Comparison of ENCODE assay signal across 24 mouse cellular contexts in the genomic region with DNA sequence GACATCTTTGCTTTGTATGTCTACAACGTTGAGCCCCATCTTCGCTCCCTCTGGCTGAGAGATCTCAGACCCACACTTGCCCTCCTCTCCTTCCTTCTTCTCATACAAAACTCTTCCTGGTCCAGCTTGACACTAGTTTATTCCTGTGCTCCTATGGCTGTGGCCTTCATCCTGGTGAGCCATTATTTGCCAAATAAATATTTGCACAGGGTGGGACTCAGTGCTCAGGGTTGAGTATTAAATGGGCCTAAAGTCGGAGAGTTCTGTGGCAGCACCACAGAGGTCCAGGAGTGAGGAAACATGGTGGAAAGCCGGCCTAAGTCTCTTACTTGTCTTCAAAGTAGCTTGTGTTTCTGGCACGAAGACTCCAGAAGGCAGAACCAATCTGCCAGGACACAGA. TPM values are rescaled to one million over a fixed set of nuclear protein-coding genes. Genes with fewer than 3 reads are reported as not detected.
DNase-seq lines count a peak whose midpoint lies in the region; ATAC-seq and TF ChIP-seq lines count a peak whose summit lies in the region.
"Had no signal": no experiment of that assay in that cellular context is flagged by ENCODE, and none has a peak within 500 bp of the region (broad histone marks: within the 10 kb centered on the region; RNA-seq: fewer than 3 reads in every experiment).

No protein-coding gene starts in this region.

- WGBS in liver, embryonic 12.5 days (ENCODE audit: insufficient replicate concordance) = 59% methylated on average over 5 of the region's 5 CpGs
- WGBS in liver, embryonic 11.5 days = 66% methylated on average over 5 of the region's 5 CpGs
- WGBS in intestine, postnatal 0 days = 55% methylated on average over 5 of the region's 5 CpGs
- 65% methylated on average over 5 of the region's 5 CpGs for WGBS in liver, postnatal 0 days (ENCODE audit: insufficient replicate concordance)
- WGBS in stomach, postnatal 0 days = 41% methylated on average over 5 of the region's 5 CpGs

- H3K4me2 ChIP-seq in liver, embryonic 12.5 days = no peak overlapping the region
- no peak overlapping the region for H3K4me2 ChIP-seq in liver, embryonic 11.5 days
- no peak overlapping the region for H3K4me2 ChIP-seq in intestine, postnatal 0 days (replicated peaks; ENCODE audit: low read depth)
- H3K4me2 ChIP-seq in liver, postnatal 0 days (ENCODE audit: low read depth, low read length) = no peak overlapping the region
- H3K4me2 ChIP-seq in stomach, postnatal 0 days (replicated peaks; ENCODE audit: low read depth) = no peak overlapping the region
- H3K4me2 ChIP-seq: embryonic facial prominence, embryonic 13.5 days; forebrain, embryonic 12.5 days; heart, embryonic 11.5 days; heart, embryonic 15.5 days had no signal

- no peak overlapping the region for H3K4me3 ChIP-seq in liver, embryonic 12.5 days
- no peak overlapping the region for H3K4me3 ChIP-seq in liver, embryonic 11.5 days (ENCODE audit: low read depth, low read length)
- H3K4me3 ChIP-seq in intestine, postnatal 0 days (ENCODE audit: low read depth, low read length) = no peak overlapping the region
- H3K4me3 ChIP-seq in liver, postnatal 0 days (ENCODE audit: low read depth, low read length) = no peak overlapping the region
- no peak overlapping the region for H3K4me3 ChIP-seq in stomach, postnatal 0 days (ENCODE audit: low read depth, low read length)
- H3K4me3 ChIP-seq: embryonic facial prominence, embryonic 13.5 days; forebrain, embryonic 12.5 days; heart, adult 2 months; heart, embryonic 15.5 days; hindbrain, embryonic 10.5 days had no signal

- no peak overlapping the region for H3K9ac ChIP-seq in liver, embryonic 12.5 days
- no peak overlapping the region for H3K9ac ChIP-seq in liver, embryonic 11.5 days (ENCODE audit: low read depth, low read length)
- H3K9ac ChIP-seq in intestine, postnatal 0 days (ENCODE audit: low read depth, low read length) = no peak overlapping the region
- no peak overlapping the region for H3K9ac ChIP-seq in liver, postnatal 0 days (replicated peaks)
- H3K9ac ChIP-seq in stomach, postnatal 0 days (ENCODE audit: low read length) = no peak overlapping the region
- H3K9ac ChIP-seq: embryonic facial prominence, embryonic 13.5 days; forebrain, embryonic 12.5 days; heart, embryonic 15.5 days had no signal

- 0 out of 2 replicates have a peak overlapping the region, but pooled peaks have one; percentile 38 for H3K27ac ChIP-seq in liver, embryonic 12.5 days
- no peak overlapping the region; the same call in 1 of the 2 replicates for H3K27ac ChIP-seq in liver, embryonic 11.5 days (ENCODE audit: low read depth, low read length)
- H3K27ac ChIP-seq in intestine, postnatal 0 days (ENCODE audit: low read depth, low read length) = no peak overlapping the region
- H3K27ac ChIP-seq in liver, postnatal 0 days (ENCODE audit: low read depth) = peak overlapping the region; percentile 58
- H3K27ac ChIP-seq in stomach, postnatal 0 days (replicated peaks) = peak overlapping the region; percentile 76
- H3K27ac ChIP-seq: embryonic facial prominence, embryonic 13.5 days; forebrain, embryonic 12.5 days; heart, adult 2 months; heart, embryonic 15.5 days; hindbrain, embryonic 10.5 days had no signal

- DNase-seq in liver, embryonic 11.5 days (ENCODE audit: low spot score) = no peak
- DNase-seq in liver, postnatal 0 days = no peak
- DNase-seq in stomach, postnatal 0 days (ENCODE audit: low spot score) = peak; percentile 55
- no peak for DNase-seq in heart, postnatal 10 days
- no peak for DNase-seq in cerebellum, postnatal 14 days
- DNase-seq in layer of hippocampus, postnatal 36 days = no peak
- DNase-seq: adrenal gland, postnatal 10 days; cerebellum, adult 11-12 months; cerebellum, adult 9-10 months; cerebellum, postnatal 36 days; gastrocnemius, postnatal 14 days; heart, adult 2 months had no signal

- intact Hi-C loops in heart, postnatal 10 days (cut with DNase I) = no loop called here

- no peaks in the 10 kb centered on the region for H3K9me3 ChIP-seq in liver, embryonic 12.5 days (replicated peaks)
- H3K9me3 ChIP-seq in liver, embryonic 11.5 days (ENCODE audit: control insufficient read depth, low read length) = no peaks in the 10 kb centered on the region
- H3K9me3 ChIP-seq in intestine, postnatal 0 days (ENCODE audit: control insufficient read depth) = no peaks in the 10 kb centered on the region
- no peaks in the 10 kb centered on the region for H3K9me3 ChIP-seq in liver, postnatal 0 days (ENCODE audit: low read length)
- no peaks in the 10 kb centered on the region for H3K9me3 ChIP-seq in stomach, postnatal 0 days (ENCODE audit: control insufficient read depth, low read length)
- H3K9me3 ChIP-seq: embryonic facial prominence, embryonic 13.5 days; forebrain, embryonic 12.5 days; heart, embryonic 15.5 days; hindbrain, embryonic 10.5 days had no signal

- no peak for TF ChIP-seq EP300 in liver, postnatal 0 days (IDR thresholded peaks at IDR 0.05; ENCODE audit: low read depth)
- TF ChIP-seq EP300 in stomach, postnatal 0 days (optimal IDR thresholded peaks at IDR 0.05) = no peak

- peak; percentile 47; the same call in 1 of the 2 replicates for ATAC-seq in liver, embryonic 12.5 days
- ATAC-seq in liver, embryonic 11.5 days (replicated peaks; ENCODE audit: low FRiP score) = no peak
- ATAC-seq in intestine, postnatal 0 days = peak; percentile 49; the same call in 1 of the 2 replicates
- ATAC-seq in liver, postnatal 0 days = peak; percentile 72
- ATAC-seq in stomach, postnatal 0 days (ENCODE audit: low FRiP score, low TSS enrichment) = peak; percentile 92
- ATAC-seq: forebrain, embryonic 16.5 days had no signal

- no peak for TF ChIP-seq CTCF in intestine, postnatal 0 days (IDR thresholded peaks at IDR 0.05; ENCODE audit: low read depth)
- TF ChIP-seq CTCF in liver, postnatal 0 days (IDR thresholded peaks at IDR 0.05; ENCODE audit: low read depth) = no peak
- TF ChIP-seq CTCF in stomach, postnatal 0 days (IDR thresholded peaks at IDR 0.05; ENCODE audit: low read depth) = no peak

- peaks cover 26% of the 10 kb centered on the region for H3K4me1 ChIP-seq in liver, embryonic 12.5 days
- no peaks in the 10 kb centered on the region for H3K4me1 ChIP-seq in liver, embryonic 11.5 days (replicated peaks; ENCODE audit: control insufficient read depth, insufficient read depth, low read length)
- H3K4me1 ChIP-seq in intestine, postnatal 0 days (replicated peaks; ENCODE audit: control insufficient read depth, insufficient read depth, low read length) = no peaks in the 10 kb centered on the region
- peaks cover 15% of the 10 kb centered on the region for H3K4me1 ChIP-seq in liver, postnatal 0 days (ENCODE audit: insufficient read depth)
- no peaks in the 10 kb centered on the region for H3K4me1 ChIP-seq in stomach, postnatal 0 days (replicated peaks; ENCODE audit: control insufficient read depth, insufficient read depth)
- H3K4me1 ChIP-seq: embryonic facial prominence, embryonic 13.5 days; forebrain, embryonic 12.5 days; heart, embryonic 15.5 days had no signal

- H3K36me3 ChIP-seq in liver, embryonic 12.5 days = no peaks in the 10 kb centered on the region
- H3K36me3 ChIP-seq in liver, embryonic 11.5 days (ENCODE audit: control insufficient read depth, insufficient read depth, low read length) = no peaks in the 10 kb centered on the region
- H3K36me3 ChIP-seq in intestine, postnatal 0 days (ENCODE audit: control insufficient read depth, insufficient read depth) = no peaks in the 10 kb centered on the region
- no peaks in the 10 kb centered on the region for H3K36me3 ChIP-seq in liver, postnatal 0 days (replicated peaks; ENCODE audit: insufficient read depth, low read length)
- H3K36me3 ChIP-seq in stomach, postnatal 0 days (ENCODE audit: control insufficient read depth, insufficient read depth, low read length) = no peaks in the 10 kb centered on the region
- H3K36me3 ChIP-seq: embryonic facial prominence, embryonic 13.5 days; forebrain, embryonic 12.5 days; heart, embryonic 15.5 days; hindbrain, embryonic 10.5 days had no signal

- H3K27me3 ChIP-seq in liver, embryonic 12.5 days (replicated peaks) = no peaks in the 10 kb centered on the region; the same call in 1 of the 2 replicates
- no peaks in the 10 kb centered on the region for H3K27me3 ChIP-seq in liver, embryonic 11.5 days (replicated peaks; ENCODE audit: control insufficient read depth, insufficient read depth, low read length)
- H3K27me3 ChIP-seq in intestine, postnatal 0 days (replicated peaks; ENCODE audit: control insufficient read depth, insufficient read depth, low read length) = no peaks in the 10 kb centered on the region
- no peaks in the 10 kb centered on the region for H3K27me3 ChIP-seq in liver, postnatal 0 days (ENCODE audit: insufficient read depth, low read length)
- no peaks in the 10 kb centered on the region for H3K27me3 ChIP-seq in stomach, postnatal 0 days (ENCODE audit: control insufficient read depth, insufficient read depth, low read length)
- H3K27me3 ChIP-seq: embryonic facial prominence, embryonic 13.5 days; forebrain, embryonic 12.5 days; heart, embryonic 15.5 days had no signal

RNA-seq across cellular contexts. Expression of a gene that starts 16.0 kb away (rescaled TPM):
- 19.6 and 20.3 TPM in 2 replicates for polyA plus RNA-seq in liver, embryonic 12.5 days (2016; fragmentation: Nextera tagmentation; extraction: Ambion mirVana)
- 34.5 and 39.4 TPM in 2 replicates for polyA plus RNA-seq in liver, embryonic 11.5 days (2014; fragmentation: Nextera tagmentation; extraction: Ambion mirVana)
- polyA plus RNA-seq in intestine, postnatal 0 days (2015; fragmentation: Nextera tagmentation; extraction: Ambion mirVana) = 3.4 and 3.5 TPM in 2 replicates
- polyA plus RNA-seq in liver, postnatal 0 days (2015; fragmentation: Nextera tagmentation; extraction: Ambion mirVana) = 3.1 and 3.9 TPM in 2 replicates
- 4.9 and 5.4 TPM in 2 replicates for polyA plus RNA-seq in stomach, postnatal 0 days (2015; fragmentation: Nextera tagmentation; extraction: Ambion mirVana)
- total RNA-seq in heart, postnatal 10 days (2021) = 1 to 10 TPM; 5.6 to 6.1 TPM
- total RNA-seq in layer of hippocampus, postnatal 36 days (2021) = 10 to 100 TPM; 31.5 to 32.1 TPM

RNA-seq across cellular contexts. Expression of a gene that starts 34.5 kb away (rescaled TPM):
- polyA plus RNA-seq in liver, embryonic 12.5 days (2016; fragmentation: Nextera tagmentation; extraction: Ambion mirVana) = 0.07 and 0.15 TPM in 2 replicates
- polyA plus RNA-seq in liver, embryonic 11.5 days (2014; fragmentation: Nextera tagmentation; extraction: Ambion mirVana) = 0.12 and 0.56 TPM in 2 replicates
- polyA plus RNA-seq in intestine, postnatal 0 days (2015; fragmentation: Nextera tagmentation; extraction: Ambion mirVana) = 2.1 and 2.6 TPM in 2 replicates
- 0.15 and 0.31 TPM in 2 replicates for polyA plus RNA-seq in liver, postnatal 0 days (2015; fragmentation: Nextera tagmentation; extraction: Ambion mirVana)
- polyA plus RNA-seq in stomach, postnatal 0 days (2015; fragmentation: Nextera tagmentation; extraction: Ambion mirVana) = 2.7 TPM in 2 replicates
- total RNA-seq in heart, postnatal 10 days (2021) = not detected
- total RNA-seq in layer of hippocampus, postnatal 36 days (2021) = under 1 TPM in 1 of 2 experiments, not detected in 1; 0.20 TPM
- total RNA-seq: gastrocnemius, adult 18-20 months; gastrocnemius, postnatal 14 days; heart, adult 2 months; heart, postnatal 25 days; MEL had no signal
- polyA plus RNA-seq: C2C12; forebrain, embryonic 16.5 days had no signal

RNA-seq across cellular contexts. Expression of a gene that starts 36.6 kb away (rescaled TPM):
- polyA plus RNA-seq in liver, embryonic 12.5 days (2016; fragmentation: Nextera tagmentation; extraction: Ambion mirVana) = 0.06 and 0.19 TPM in 2 replicates
- 0.16 and 0.30 TPM in 2 replicates for polyA plus RNA-seq in liver, embryonic 11.5 days (2014; fragmentation: Nextera tagmentation; extraction: Ambion mirVana)
- not detected in 2 replicates for polyA plus RNA-seq in intestine, postnatal 0 days (2015; fragmentation: Nextera tagmentation; extraction: Ambion mirVana)
- polyA plus RNA-seq in liver, postnatal 0 days (2015; fragmentation: Nextera tagmentation; extraction: Ambion mirVana) = 0.06 and 0.07 TPM in 2 replicates
- 7.6 and 7.7 TPM in 2 replicates for polyA plus RNA-seq in stomach, postnatal 0 days (2015; fragmentation: Nextera tagmentation; extraction: Ambion mirVana)
- total RNA-seq in heart, postnatal 10 days (2021) = not detected
- total RNA-seq in layer of hippocampus, postnatal 36 days (2021) = 1 to 10 TPM; 1.0 to 1.3 TPM
- total RNA-seq: gastrocnemius, adult 18-20 months; gastrocnemius, postnatal 14 days had no signal
- polyA plus RNA-seq: heart, embryonic 11.5 days had no signal

Comparison
In these comparisons a context has a peak if more than half of its experiments do, and no peak if none do; other contexts are left out.
1. H3K27ac ChIP-seq: peak in liver, embryonic 12.5 days (single experiment), liver, postnatal 0 days (single experiment) and stomach, postnatal 0 days (single experiment); none in liver, embryonic 11.5 days (single experiment) and intestine, postnatal 0 days (single experiment).